Mouse (Mus musculus) gastrocnemius, adult 2 months (tissue): ENCODE measurements at regions not wholly inside any gene's neighbourhood (a gene's known extent, or its start where the extent isn't known, plus 50 kb on each side); places are given as distances from the start of the nearest gene placed in this dataset.
A peak's percentile ranks its signal among the peaks of the same experiment; 100 is the strongest.

Experiments used
- DNase-seq: peaks from one replicate; pipeline ENCODE4 v3.0.0; 2022
- H3K27ac ChIP-seq: fragments of 200-600 bp; 2 replicates; pipeline ENCODE4 v1.8.1; 2022; ENCODE audit warnings: mild to moderate bottlenecking
- H3K4me3 ChIP-seq: fragments of 200-600 bp; 2 replicates; pipeline ENCODE4 v1.8.1; 2022; ENCODE audit warnings: mild to moderate bottlenecking, moderate library complexity
- CTCF ChIP-seq: fragments of 200-600 bp; IDR thresholded peaks from 2 replicates; pipeline ENCODE4 v1.8.1; 2022; ENCODE audit warnings: antibody characterized with exemption, mild to moderate bottlenecking, moderate library complexity
- intact Hi-C: fragments of 180-260 bp; cut with DNase I; formaldehyde crosslinking; loops from one replicate; pipeline ENCODE4 v1.15.1; 2025

GRCm38 (mm10) chr2:8562948-8563347 lies 1053.6 kb upstream of the Celf2 start:
- TF ChIP-seq CTCF = no peak
- DNase-seq = no peak
- Histone ChIP-seq H3K27ac (no peak overlapping the region), H3K4me3 (no peak overlapping the region)
- intact Hi-C loops = no loop called here

- H3K4me3 ChIP-seq = no peak overlapping the region
- H3K27ac ChIP-seq = no peak overlapping the region
- no peak for DNase-seq
- no peak for TF ChIP-seq CTCF
- intact Hi-C loops = no loop called here
Measured at GRCm38 (mm10) chr2:8546116-8546515, 1036.8 kb upstream of the Celf2 start.

DNA sequence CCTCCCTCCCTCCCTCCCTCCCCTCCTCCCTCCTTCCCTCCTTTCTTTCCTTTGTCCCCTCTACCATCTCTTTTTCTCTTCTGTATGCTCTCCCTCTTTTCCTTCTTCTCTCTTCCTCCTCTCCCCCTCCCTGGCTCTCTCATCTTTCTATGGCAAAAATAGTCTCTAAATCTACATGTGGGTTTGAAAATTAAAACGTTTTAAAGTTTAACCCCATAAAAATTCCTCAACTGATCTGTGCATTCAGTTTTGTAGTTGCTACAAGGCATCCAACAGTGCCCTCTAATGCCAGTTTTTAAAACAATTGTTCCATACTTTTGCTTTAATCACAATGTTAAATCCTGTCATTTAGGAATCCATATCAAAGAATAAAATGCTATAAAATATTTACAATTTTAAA lies 1027.5 kb upstream of the Celf2 start:
- no peak for DNase-seq
- Histone ChIP-seq H3K4me3 (no peak overlapping the region), H3K27ac (no peak overlapping the region)
- intact Hi-C loops = no loop called here
- TF ChIP-seq CTCF = peak; percentile 26; the same call in 1 of the 2 replicates

GRCm38 (mm10) chr2:8498466-8498865 lies 989.1 kb upstream of the Celf2 start:
- no peak for DNase-seq
- no peak overlapping the region for H3K4me3 ChIP-seq
- TF ChIP-seq CTCF = no peak
- intact Hi-C loops = no loop called here
- no peak overlapping the region for H3K27ac ChIP-seq

GRCm38 (mm10) chr2:8477827-8478528 lies 968.6 kb upstream of the Celf2 start:
- H3K27ac ChIP-seq = no peak overlapping the region
- TF ChIP-seq CTCF = no peak
- intact Hi-C loops = no loop called here
- no peak for DNase-seq
- H3K4me3 ChIP-seq = no peak overlapping the region

DNA sequence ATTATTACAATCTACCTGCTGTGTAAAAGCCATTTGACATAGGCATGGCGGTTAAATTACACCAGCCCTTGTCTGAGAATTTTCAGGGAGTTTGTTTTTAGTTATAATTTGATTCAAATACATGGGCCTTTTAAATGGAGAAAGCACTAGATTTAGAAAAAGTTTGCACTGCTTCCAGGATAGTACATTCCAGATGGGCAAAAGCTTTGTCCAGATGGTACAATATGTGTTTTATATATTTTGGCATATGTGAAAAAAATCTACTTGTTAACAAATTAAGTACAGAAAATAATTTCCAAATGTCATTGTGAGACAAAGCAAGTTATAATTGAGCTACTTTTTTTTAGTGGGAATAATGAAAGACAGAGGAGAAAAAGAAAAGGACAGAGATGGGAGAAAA lies 961.2 kb upstream of the Celf2 start:
- intact Hi-C loops = no loop called here
- no peak for DNase-seq
- no peak overlapping the region for H3K27ac ChIP-seq
- TF ChIP-seq CTCF = no peak
- no peak overlapping the region for H3K4me3 ChIP-seq

DNA sequence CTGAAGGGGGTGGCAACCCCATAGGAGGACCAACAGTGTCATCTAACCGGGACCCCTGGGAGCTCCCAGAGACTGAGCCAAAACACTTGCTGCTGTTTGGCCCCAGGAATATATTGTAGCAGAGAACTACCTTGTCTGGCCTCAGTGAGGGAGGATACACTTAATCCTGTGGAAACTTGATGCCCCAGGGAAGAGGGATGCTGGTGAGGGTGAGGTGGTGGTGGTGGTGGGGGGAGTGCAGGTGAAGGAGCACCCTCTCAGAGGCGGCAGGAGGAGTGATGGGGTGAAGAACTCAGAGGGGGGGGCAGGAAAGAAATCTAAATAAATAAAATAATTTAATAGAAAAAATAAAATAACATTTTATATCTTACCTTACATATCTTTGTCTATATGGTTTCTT lies 959.6 kb upstream of the Celf2 start:
- intact Hi-C loops = no loop called here
- no peak for DNase-seq
- Histone ChIP-seq H3K4me3 (no peak overlapping the region), H3K27ac (no peak overlapping the region)
- TF ChIP-seq CTCF = no peak

DNA sequence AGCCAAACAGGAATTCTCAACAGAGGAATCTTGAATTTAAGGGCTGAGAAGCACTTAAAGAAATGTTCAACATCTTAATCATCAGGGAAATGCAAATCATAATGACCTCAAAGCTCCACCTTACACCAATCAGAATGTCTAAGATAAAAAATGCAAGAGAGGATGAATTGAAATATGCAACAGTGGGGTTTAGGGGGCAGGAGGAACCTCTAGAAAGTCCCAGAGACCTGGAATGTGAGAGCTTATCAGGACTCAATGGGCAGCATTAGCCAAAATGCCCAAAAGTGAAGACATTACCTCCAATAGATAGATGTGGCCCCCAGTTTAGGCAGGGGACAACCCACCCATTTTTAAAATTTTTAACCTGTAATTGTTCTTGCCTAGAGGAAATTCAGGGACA lies 959.0 kb upstream of the Celf2 start:
- intact Hi-C loops = no loop called here
- DNase-seq = no peak
- TF ChIP-seq CTCF = no peak
- no peak overlapping the region for H3K4me3 ChIP-seq
- H3K27ac ChIP-seq = no peak overlapping the region

DNA sequence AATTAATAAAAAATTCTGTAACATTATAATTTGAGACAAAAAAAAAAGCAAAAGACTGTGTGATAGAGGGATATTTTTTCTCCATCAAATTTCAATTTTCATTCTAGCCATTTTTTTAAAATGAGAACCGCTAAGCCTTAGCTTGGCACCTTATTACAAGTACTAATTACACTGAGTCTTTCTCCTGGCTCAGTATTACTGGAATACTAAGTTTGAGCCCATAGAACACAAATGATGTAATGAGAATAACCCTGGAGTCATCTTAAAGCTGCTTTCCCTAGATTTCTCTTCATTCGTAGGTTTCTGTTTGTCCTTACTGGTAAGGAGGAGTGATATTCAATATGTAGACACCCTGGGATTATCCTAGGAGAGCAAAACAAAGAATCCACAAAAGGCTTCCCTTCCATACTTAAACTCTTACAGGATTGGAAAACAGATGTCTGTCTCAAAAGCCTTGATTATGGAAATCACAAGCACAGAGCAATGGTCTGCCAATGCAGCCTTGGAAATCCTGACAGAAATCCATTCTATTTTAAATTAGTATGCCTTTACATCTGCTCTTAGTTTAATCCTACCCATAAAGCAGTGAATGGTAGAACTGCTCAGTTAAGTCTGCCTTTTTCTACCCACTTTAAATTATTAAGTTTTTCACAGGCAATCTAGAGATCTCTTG lies 958.3 kb upstream of the Celf2 start:
- no peak for TF ChIP-seq CTCF
- DNase-seq = no peak
- Histone ChIP-seq H3K4me3 (no peak overlapping the region), H3K27ac (no peak overlapping the region)
- intact Hi-C loops = no loop called here

GRCm38 (mm10) chr2:8452566-8453243 lies 943.3 kb upstream of the Celf2 start:
- no peak overlapping the region for H3K27ac ChIP-seq
- DNase-seq = no peak
- intact Hi-C loops = no loop called here
- no peak for TF ChIP-seq CTCF
- no peak overlapping the region for H3K4me3 ChIP-seq

GRCm38 (mm10) chr2:8441230-8441629 lies 931.9 kb upstream of the Celf2 start:
- no peak for DNase-seq
- Histone ChIP-seq H3K4me3 (no peak overlapping the region), H3K27ac (no peak overlapping the region)
- no peak for TF ChIP-seq CTCF
- intact Hi-C loops = no loop called here

DNA sequence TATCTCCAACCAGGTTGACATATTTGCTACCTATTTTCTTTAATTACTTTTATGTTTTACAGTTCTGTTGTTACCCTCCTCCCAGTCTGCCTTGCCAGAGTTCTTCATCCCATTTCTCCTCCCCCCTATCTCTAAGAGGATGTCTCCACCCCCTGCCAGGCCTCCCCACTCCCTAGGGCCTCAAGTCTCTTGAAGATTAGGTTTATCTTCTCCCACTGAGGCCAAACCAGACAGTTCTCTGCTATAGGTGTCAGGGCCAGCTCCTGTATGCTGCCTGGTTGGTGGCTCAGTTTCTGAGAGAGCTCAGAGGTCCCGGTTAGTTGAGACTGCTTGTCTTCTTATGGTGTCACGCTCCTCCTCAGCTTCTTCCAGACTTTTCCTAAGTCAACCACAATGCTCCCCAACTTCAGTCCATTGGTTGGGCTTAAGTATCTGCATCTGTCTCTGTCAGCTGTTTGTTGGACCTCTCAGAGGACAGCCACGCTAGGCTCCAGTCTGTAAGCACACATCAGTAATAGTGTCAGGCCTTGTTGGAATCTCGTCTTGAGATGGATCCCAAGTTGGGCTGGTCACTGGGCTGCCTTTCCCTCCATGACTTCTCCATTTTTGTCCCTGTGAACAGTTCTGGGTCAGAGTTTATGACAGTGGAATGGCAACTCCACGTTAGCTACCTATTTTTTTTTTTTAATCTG lies 920.4 kb upstream of the Celf2 start:
- intact Hi-C loops = no loop called here
- H3K27ac ChIP-seq = no peak overlapping the region
- TF ChIP-seq CTCF = no peak
- no peak overlapping the region for H3K4me3 ChIP-seq
- no peak for DNase-seq

GRCm38 (mm10) chr2:8428145-8428544 lies 918.8 kb upstream of the Celf2 start:
- intact Hi-C loops = no loop called here
- no peak for DNase-seq
- H3K4me3 ChIP-seq = no peak overlapping the region
- no peak for TF ChIP-seq CTCF
- no peak overlapping the region for H3K27ac ChIP-seq
